Mouse (Mus musculus) C2C12 (cell line): Measurements from ENCODE around the gene Mmp11.

ENCODE experiments used
- CTCF ChIP-seq: IDR thresholded peaks from one replicate; pipeline ENCODE4 v1.5.1; 2011; ENCODE audit not compliant: control insufficient read depth, insufficient read depth, insufficient read length
- MYOG ChIP-seq: IDR thresholded peaks from one replicate; pipeline ENCODE4 v1.6.1; 2011; ENCODE audit not compliant: control insufficient read depth, insufficient read length; ENCODE audit errors: extremely low read depth
- USF1 ChIP-seq: IDR thresholded peaks from one replicate; pipeline ENCODE4 v1.6.1; 2011; ENCODE audit warnings: low read depth, mild to moderate bottlenecking, control low read depth, moderate library complexity

DNA sequence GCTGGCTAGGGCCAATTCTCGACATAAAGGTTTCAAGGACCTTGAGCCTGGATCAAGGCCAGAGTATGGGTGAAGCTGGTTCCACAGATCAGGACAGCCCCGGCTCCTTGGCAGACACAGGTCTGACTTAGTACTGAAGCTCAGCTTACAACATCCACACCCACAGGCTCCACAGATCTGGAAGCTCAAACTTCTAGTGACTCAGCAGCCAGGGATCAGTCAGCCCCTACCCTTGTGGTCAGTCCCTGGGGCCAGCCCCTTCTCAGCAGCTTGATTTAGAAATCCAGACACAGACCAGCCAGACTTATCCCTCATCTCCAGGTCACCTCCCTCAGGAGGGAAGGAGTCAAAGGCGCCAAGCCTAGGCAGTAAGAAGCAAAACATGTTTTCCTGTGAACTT lies 37.5 kb downstream of the Mmp11 start:
- TF ChIP-seq MYOG (no peak), CTCF (no peak), USF1 (no peak)
